Mouse (Mus musculus) urinary bladder, adult 18-20 months (tissue): ENCODE results near the gene Srsf9.
"Not testable (repeated sequence)": the region's sequence is repeated elsewhere in the genome, so short reads cannot be mapped to it uniquely, and the experiment has no call there.

Experiments
- DNase-seq, 2 experiments: peaks; one replicate each; pipeline ENCODE4 v3.0.0; 2022; ENCODE audit warnings: low spot score in 2 of 2, mixed read lengths in 2 of 2

Srsf9 gene

GRCm38 (mm10) chr5:115326875-115327609 lies at the start of gene Srsf9:
TSS of gene Srsf9 (plus strand) at chr5:115327177.
- peak; percentile 92 to 94 for DNase-seq

- DNase-seq = no peak
Observed at GRCm38 (mm10) chr5:115278053-115278452, 48.9 kb upstream of the Srsf9 start.

- no peak for DNase-seq
Observed at GRCm38 (mm10) chr5:115278785-115279184, 48.2 kb upstream of the Srsf9 start.

GRCm38 (mm10) chr5:115279226-115280049 lies 47.5 kb upstream of the Srsf9 start, which contains the start of gene Coq5:
TSS of gene Coq5 (plus strand) at chr5:115279666.
- peak; percentile 79 to 92 for DNase-seq

- no peak for DNase-seq
Observed at GRCm38 (mm10) chr5:115280050-115280687, 46.8 kb upstream of the Srsf9 start.

- no peak for DNase-seq
Observed at GRCm38 (mm10) chr5:115284735-115285134, 42.2 kb upstream of the Srsf9 start.

GRCm38 (mm10) chr5:115294173-115294572 lies 32.8 kb upstream of the Srsf9 start:
- DNase-seq = no peak

GRCm38 (mm10) chr5:115296347-115296746 lies 30.6 kb upstream of the Srsf9 start:
- no peak for DNase-seq

- DNase-seq = peak; percentile 37 to 58
Observed at GRCm38 (mm10) chr5:115300035-115300744, 26.8 kb upstream of the Srsf9 start.

GRCm38 (mm10) chr5:115300792-115301614 lies 26.0 kb upstream of the Srsf9 start, which contains the start of gene Dynll1:
TSS of gene Dynll1 (minus strand) at chr5:115300999.
- peak; percentile 99 to 100 for DNase-seq

- no peak for DNase-seq
Observed at GRCm38 (mm10) chr5:115301615-115302014, 25.4 kb upstream of the Srsf9 start.

GRCm38 (mm10) chr5:115302190-115302589 lies 24.8 kb upstream of the Srsf9 start:
- not testable (repeated sequence) for DNase-seq

GRCm38 (mm10) chr5:115312354-115312753 lies 14.6 kb upstream of the Srsf9 start:
- no peak for DNase-seq

GRCm38 (mm10) chr5:115312816-115313667 lies 13.9 kb upstream of the Srsf9 start:
- no peak for DNase-seq

- DNase-seq = no peak
Observed at GRCm38 (mm10) chr5:115313668-115313943, 13.4 kb upstream of the Srsf9 start.

- DNase-seq = no peak
Observed at GRCm38 (mm10) chr5:115316968-115317644, 9.9 kb upstream of the Srsf9 start.

- DNase-seq = no peak
Observed at GRCm38 (mm10) chr5:115317645-115318328, 9.2 kb upstream of the Srsf9 start.

- peak; percentile 62 to 71 for DNase-seq
Observed at GRCm38 (mm10) chr5:115319004-115319940, 7.7 kb upstream of the Srsf9 start.
